Mouse (Mus musculus) CH12.LX (cell line): ENCODE results near the gene Slc39a7. TPM values are rescaled to one million over a fixed set of nuclear protein-coding genes. Genes with fewer than 3 reads are reported as not detected.

Experiments used
- DNase-seq: peaks from one replicate; pipeline ENCODE4 v3.0.0-alpha.2; 2013; ENCODE audit errors: extremely low read depth
- H3K27ac ChIP-seq: 2 replicates; pipeline ENCODE4 v1.5.1; 2012; ENCODE audit warnings: low read depth, mild to moderate bottlenecking, control low read depth, moderate library complexity; ENCODE audit not compliant: insufficient read depth
- H3K27me3 ChIP-seq: replicated peaks from 2 replicates; pipeline ENCODE3; 2012; ENCODE audit warnings: inconsistent platforms
- H3K36me3 ChIP-seq, 2 experiments: replicated peaks in 1 of 2; 2 replicates each; pipeline versions ENCODE3 to v1.6.1; 2012; ENCODE audit warnings: inconsistent platforms in 1 of 2, low read length in 1 of 2, mild to moderate bottlenecking in 1 of 2, mixed read lengths in 1 of 2, moderate library complexity in 1 of 2; ENCODE audit not compliant: control insufficient read depth in 1 of 2, insufficient read depth in 1 of 2
- H3K4me1 ChIP-seq, 2 experiments: 2 replicates each; pipeline ENCODE4 v1.6.1; 2012; ENCODE audit warnings: inconsistent platforms in 1 of 2, moderate library complexity in 1 of 2; ENCODE audit not compliant: insufficient read depth in 2 of 2, control insufficient read depth in 1 of 2
- H3K4me2 ChIP-seq: 2 replicates; pipeline ENCODE4 v1.6.1; 2012; ENCODE audit warnings: low read depth, mild to moderate bottlenecking, control low read depth; ENCODE audit not compliant: poor library complexity, insufficient read depth, severe bottlenecking
- H3K4me3 ChIP-seq, 3 experiments: fragments of 150-350 bp in 1 of 3; sonication (generic) in 1 of 3; replicated peaks in 1 of 3; 2 replicates each; pipeline versions ENCODE3 to v1.5.1; 2011 to 2012; ENCODE audit warnings: low read depth in 2 of 3, low read length in 2 of 3, mild to moderate bottlenecking in 2 of 3, moderate library complexity in 2 of 3, control low read depth in 1 of 3, improper control_type of control experiment in 1 of 3, inconsistent platforms in 1 of 3, mixed read lengths in 1 of 3; ENCODE audit not compliant: poor library complexity in 1 of 3
- H3K79me2 ChIP-seq: replicated peaks from 2 replicates; pipeline ENCODE4 v1.6.1; 2012; ENCODE audit warnings: mild to moderate bottlenecking, moderate library complexity; ENCODE audit not compliant: control insufficient read depth, poor library complexity, insufficient read depth, severe bottlenecking; ENCODE audit errors: extremely low read depth
- H3K9ac ChIP-seq: 2 replicates; pipeline ENCODE4 v1.6.1; 2012; ENCODE audit warnings: low read depth, mild to moderate bottlenecking, control low read depth, moderate library complexity; ENCODE audit not compliant: insufficient read depth
- H3K9me3 ChIP-seq: replicated peaks from 2 replicates; pipeline ENCODE3; 2012; ENCODE audit warnings: low read length, inconsistent platforms, mixed read lengths
- CHD2 ChIP-seq: IDR thresholded peaks from 2 replicates; pipeline ENCODE4 v1.6.1; 2011; ENCODE audit warnings: low read length, improper control_type of control experiment
- ELF1 ChIP-seq: IDR thresholded peaks from 2 replicates; pipeline ENCODE4 v1.6.1; 2014; ENCODE audit warnings: low read depth, mild to moderate bottlenecking, inconsistent platforms, low read length, improper control_type of control experiment
- EP300 ChIP-seq: IDR thresholded peaks from 2 replicates; pipeline ENCODE4 v1.6.1; 2011; ENCODE audit warnings: low read length, improper control_type of control experiment
- GABPA ChIP-seq: IDR thresholded peaks from 2 replicates; pipeline ENCODE4 v1.6.1; 2012; ENCODE audit warnings: low read depth, low read length, improper control_type of control experiment, inconsistent platforms; ENCODE audit not compliant: insufficient replicate concordance
- IRF4 ChIP-seq: IDR thresholded peaks from 2 replicates; pipeline ENCODE4 v1.6.1; 2014; ENCODE audit warnings: low read depth, mild to moderate bottlenecking, inconsistent platforms, low read length, improper control_type of control experiment
- KAT2A ChIP-seq: IDR thresholded peaks from 2 replicates; pipeline ENCODE4 v1.6.1; 2012; ENCODE audit warnings: low read length, improper control_type of control experiment, inconsistent platforms; ENCODE audit not compliant: insufficient replicate concordance
- MAZ ChIP-seq: IDR thresholded peaks from 2 replicates; pipeline ENCODE4 v1.6.1; 2012; ENCODE audit warnings: low read depth, mild to moderate bottlenecking, inconsistent platforms, low read length, improper control_type of control experiment, moderate library complexity
- MEF2A ChIP-seq: IDR thresholded peaks from 2 replicates; pipeline ENCODE4 v1.6.1; 2014; ENCODE audit warnings: low read depth, mild to moderate bottlenecking, inconsistent platforms, low read length, improper control_type of control experiment, borderline replicate concordance
- POLR2A ChIP-seq: IDR thresholded peaks from 2 replicates; pipeline ENCODE4 v1.6.1; 2011; ENCODE audit warnings: low read depth, mild to moderate bottlenecking, improper control_type of control experiment, low read length
- RCOR1 ChIP-seq: conservative IDR thresholded peaks from 2 replicates; pipeline ENCODE4 v1.6.1; 2012; ENCODE audit warnings: low read depth, mild to moderate bottlenecking, inconsistent platforms, low read length, improper control_type of control experiment
- SIN3A ChIP-seq: IDR thresholded peaks from 2 replicates; pipeline ENCODE4 v1.6.1; 2012; ENCODE audit warnings: low read length, improper control_type of control experiment, inconsistent platforms
- USF1 ChIP-seq: IDR thresholded peaks from 2 replicates; pipeline ENCODE4 v1.6.1; 2014; ENCODE audit warnings: low read depth, mild to moderate bottlenecking, inconsistent platforms, low read length, improper control_type of control experiment
- ZKSCAN1 ChIP-seq: IDR thresholded peaks from 2 replicates; pipeline ENCODE4 v1.6.1; 2012; ENCODE audit warnings: low read depth, inconsistent platforms, low read length, improper control_type of control experiment, borderline replicate concordance
- dilution Hi-C: fragments of 300-500 bp; cut with MboI; formaldehyde crosslinking; loops from 2 replicates; pipeline ENCODE4 v1.14.3; 2020; ENCODE audit warnings: low sequenced_read_pairs; ENCODE audit not compliant: extremely low pct_unique_long_range_greater_than_20kb, extremely low pct_ligation_motif_present
- in situ Hi-C: fragments of 300-500 bp; cut with MboI; formaldehyde crosslinking; loops from 3 replicates; pipeline ENCODE4 v1.14.3; 2019; ENCODE audit warnings: low sequenced_read_pairs, low pct_ligation_motif_present, low pct_unique_long_range_greater_than_20kb, mixed read lengths
- polyA plus RNA-seq: library from polyadenylated mRNA; unstranded; fragments of >175 nt; gene quantifications from 2 replicates; pipeline ENCODE4 v1.2.1, GENCODE M21; 2012; ENCODE audit warnings: low read depth; ENCODE audit not compliant: insufficient read length
- total RNA-seq, 2 experiments: library from RNA; depleted of rRNA; stranded (reverse); fragments of 300-350 nt in 1 of 2; fragments of >200 nt in 1 of 2; gene quantifications; 2 replicates each; pipeline ENCODE4 v1.2.3; 2012 to 2014

Gene Slc39a7
- total and polyA plus RNA-seq, 3 experiments: 96.8 to 116 (median 105) TPM

- H3K4me3 ChIP-seq: peak overlapping the region; percentile 90 to 97 (median 94)
- DNase-seq: no peak
- peaks cover 23 to 42% of the 10 kb centered on the region in 2 experiments for H3K36me3 ChIP-seq
- H3K27me3 ChIP-seq: no peaks in the 10 kb centered on the region
- H3K9ac ChIP-seq: peak overlapping the region; percentile 93
- H3K9me3 ChIP-seq: no peaks in the 10 kb centered on the region
- H3K4me1 ChIP-seq: peaks cover 35 to 68% of the 10 kb centered on the region in 2 experiments
- no peak overlapping the region for H3K27ac ChIP-seq
- peaks cover 32% of the 10 kb centered on the region for H3K79me2 ChIP-seq
- no peak for TF ChIP-seq GABPA
- TF ChIP-seq POLR2A: no peak
- TF ChIP-seq IRF4: no peak
- no peak for TF ChIP-seq MEF2A
- no peak for TF ChIP-seq MAZ
- TF ChIP-seq ZKSCAN1: no peak
- TF ChIP-seq, all 38 proteins: peak for 0
- H3K4me2 ChIP-seq: peak overlapping the region; percentile 73
- in situ Hi-C loops (no loop called here), dilution Hi-C loops (no loop called here)
Measured at GRCm38 (mm10) chr17:34029890-34030595, 1.4 kb downstream of the Slc39a7 start.

GRCm38 (mm10) chr17:34029150-34029889 lies 2.2 kb downstream of the Slc39a7 start:
- Histone ChIP-seq H3K79me2 (peaks cover 32% of the 10 kb centered on the region), H3K27me3 (no peaks in the 10 kb centered on the region), H3K9ac (peak overlapping the region; percentile 93; the same call in 1 of the 2 replicates), H3K4me1 (peaks cover 35 to 65% of the 10 kb centered on the region in 2 experiments), H3K36me3 (peaks cover 23 to 39% of the 10 kb centered on the region in 2 experiments), H3K4me3 (no peak overlapping the region), H3K27ac (no peak overlapping the region), H3K4me2 (peak overlapping the region; percentile 73; the same call in 1 of the 2 replicates), H3K9me3 (no peaks in the 10 kb centered on the region)
- DNase-seq: no peak
- in situ Hi-C loops (no loop called here), dilution Hi-C loops (no loop called here)
- TF ChIP-seq ZKSCAN1 (no peak), EP300 (no peak), RCOR1 (no peak), ELF1 (no peak), POLR2A (no peak), MAZ (no peak), SIN3A (no peak), USF1 (no peak), MEF2A (no peak), CHD2 (no peak), KAT2A (no peak)
